Mouse (Mus musculus): ENCODE measurements at regions not wholly inside any gene's neighbourhood (a gene's known extent, or its start where the extent isn't known, plus 50 kb on each side); places are given as distances from the start of the nearest gene placed in this dataset.
"Not testable (repeated sequence)": the region's sequence is repeated elsewhere in the genome, so short reads cannot be mapped to it uniquely, and the experiment has no call there.

- no peak for DNase-seq (ENCODE audit: low read depth, low spot score)
Measured at GRCm38 (mm10) chr10:108111398-108111797, 50.6 kb upstream of the Ppp1r12a start.

- DNase-seq (ENCODE audit: low read depth, low spot score): no peak
Measured at GRCm38 (mm10) chr10:108110891-108111290, 51.1 kb upstream of the Ppp1r12a start.

GRCm38 (mm10) chr10:108110197-108110596 lies 51.8 kb upstream of the Ppp1r12a start:
- no peak for DNase-seq (ENCODE audit: low read depth, low spot score)

- DNase-seq (ENCODE audit: low read depth, low spot score): not testable (repeated sequence)
Measured at GRCm38 (mm10) chr10:108108500-108108899, 53.5 kb upstream of the Ppp1r12a start.

- no peak for DNase-seq (ENCODE audit: low read depth, low spot score)
Measured at GRCm38 (mm10) chr10:108101521-108101920, 60.5 kb upstream of the Ppp1r12a start.

GRCm38 (mm10) chr10:108093043-108093442 lies 69.0 kb upstream of the Ppp1r12a start:
- peak; percentile 54 for DNase-seq (ENCODE audit: low read depth, low spot score)

- DNase-seq (ENCODE audit: low read depth, low spot score): peak; percentile 16
Measured at GRCm38 (mm10) chr10:108089375-108089981, 72.5 kb upstream of the Ppp1r12a start.

GRCm38 (mm10) chr10:108088883-108089282 lies 73.1 kb upstream of the Ppp1r12a start:
- no peak for DNase-seq (ENCODE audit: low read depth, low spot score)

- no peak for DNase-seq (ENCODE audit: low read depth, low spot score)
Measured at GRCm38 (mm10) chr10:108088209-108088608, 73.8 kb upstream of the Ppp1r12a start.

- DNase-seq (ENCODE audit: low read depth, low spot score): no peak
Measured at GRCm38 (mm10) chr10:108083220-108083619, 78.8 kb upstream of the Ppp1r12a start.

- DNase-seq (ENCODE audit: low read depth, low spot score): no peak
Measured at GRCm38 (mm10) chr10:108075144-108075543, 86.8 kb upstream of the Ppp1r12a start.

GRCm38 (mm10) chr10:108073828-108074227 lies 88.2 kb upstream of the Ppp1r12a start:
- DNase-seq (ENCODE audit: low read depth, low spot score): no peak

GRCm38 (mm10) chr10:108072211-108072610 lies 89.8 kb upstream of the Ppp1r12a start:
- DNase-seq (ENCODE audit: low read depth, low spot score): no peak

GRCm38 (mm10) chr10:108071424-108071823 lies 90.6 kb upstream of the Ppp1r12a start:
- DNase-seq (ENCODE audit: low read depth, low spot score): no peak

- DNase-seq (ENCODE audit: low read depth, low spot score): no peak
Measured at GRCm38 (mm10) chr10:108067723-108068122, 94.3 kb upstream of the Ppp1r12a start.

GRCm38 (mm10) chr10:108066241-108066640 lies 95.8 kb upstream of the Ppp1r12a start:
- DNase-seq (ENCODE audit: low read depth, low spot score): no peak

GRCm38 (mm10) chr10:108061813-108062435 lies 100.1 kb upstream of the Ppp1r12a start:
- DNase-seq (ENCODE audit: low read depth, low spot score): no peak

- DNase-seq (ENCODE audit: low read depth, low spot score): no peak
Measured at GRCm38 (mm10) chr10:108060554-108060953, 101.4 kb upstream of the Ppp1r12a start.

- no peak for DNase-seq (ENCODE audit: low read depth, low spot score)
Measured at GRCm38 (mm10) chr10:108051637-108052036, 110.4 kb upstream of the Ppp1r12a start.

GRCm38 (mm10) chr10:108048426-108048825 lies 113.6 kb upstream of the Ppp1r12a start:
- no peak for DNase-seq (ENCODE audit: low read depth, low spot score)

- DNase-seq (ENCODE audit: low read depth, low spot score): no peak
Measured at GRCm38 (mm10) chr10:108043519-108043918, 118.5 kb upstream of the Ppp1r12a start.

GRCm38 (mm10) chr10:108040027-108040426 lies 122.0 kb upstream of the Ppp1r12a start:
- no peak for DNase-seq (ENCODE audit: low read depth, low spot score)

- DNase-seq (ENCODE audit: low read depth, low spot score): no peak
Measured at GRCm38 (mm10) chr10:108036486-108037109, 124.7 kb upstream of the Otogl start.

All from CD4-positive, CD25-positive, alpha-beta regulatory T cell, adult 2 months (primary cell).